Mouse (Mus musculus): ENCODE measurements at regions not wholly inside any gene's neighbourhood (a gene's known extent, or its start where the extent isn't known, plus 50 kb on each side); places are given as distances from the start of the nearest gene placed in this dataset.
A peak's percentile ranks its signal among the peaks of the same experiment; 100 is the strongest.

- Histone ChIP-seq H3K9ac (no peak overlapping the region), H3K4me1 (peaks cover 5% of the 10 kb centered on the region; the same call in 1 of the 2 replicates), H3K4me2 (replicated peaks) (no peak overlapping the region), H3K27me3 (no peaks in the 10 kb centered on the region), H3K4me3 (no peak overlapping the region), H3K36me3 (no peaks in the 10 kb centered on the region), H3K27ac (no peak overlapping the region), H3K9me3 (no peaks in the 10 kb centered on the region)
- 82% methylated on average over 17 of the region's 17 CpGs for WGBS
- no peak for ATAC-seq (ENCODE audit: insufficient number of reproducible peaks, insufficient read depth, low FRiP score, low TSS enrichment)
These were observed 58.4 kb upstream of the Pced1b start for GRCm38 (mm10) chr15:97188545-97188944.

GRCm38 (mm10) chr15:97187831-97188230 lies 59.1 kb upstream of the Pced1b start:
- Histone ChIP-seq H3K4me3 (no peak overlapping the region), H3K9me3 (no peaks in the 10 kb centered on the region), H3K9ac (no peak overlapping the region), H3K4me1 (peaks cover 5% of the 10 kb centered on the region; the same call in 1 of the 2 replicates), H3K27ac (no peak overlapping the region), H3K4me2 (replicated peaks) (no peak overlapping the region), H3K36me3 (no peaks in the 10 kb centered on the region), H3K27me3 (no peaks in the 10 kb centered on the region)
- WGBS, result 43% methylated on average over 3 of the region's 3 CpGs
- no peak for ATAC-seq (ENCODE audit: insufficient number of reproducible peaks, insufficient read depth, low FRiP score, low TSS enrichment)

- no peak overlapping the region for H3K4me3 ChIP-seq
- WGBS, result 66% methylated on average over 8 of the region's 8 CpGs
- H3K27me3 ChIP-seq, result no peaks in the 10 kb centered on the region
- no peak overlapping the region for H3K9ac ChIP-seq
- no peak for ATAC-seq (ENCODE audit: insufficient number of reproducible peaks, insufficient read depth, low FRiP score, low TSS enrichment)
- H3K36me3 ChIP-seq, result no peaks in the 10 kb centered on the region
- 0 out of 2 replicates have a peak overlapping the region, but pooled peaks have one; percentile 30 for H3K27ac ChIP-seq
- H3K4me1 ChIP-seq, result peaks cover 5% of the 10 kb centered on the region; the same call in 1 of the 2 replicates
- no peaks in the 10 kb centered on the region for H3K9me3 ChIP-seq
- no peak overlapping the region for H3K4me2 ChIP-seq (replicated peaks)
These were observed 60.9 kb upstream of the Pced1b start for GRCm38 (mm10) chr15:97186034-97186433.

- peak; percentile 43; the same call in 1 of the 2 replicates for ATAC-seq (ENCODE audit: insufficient number of reproducible peaks, insufficient read depth, low FRiP score, low TSS enrichment)
- Histone ChIP-seq H3K27ac (no peak overlapping the region), H3K9ac (no peak overlapping the region), H3K4me2 (replicated peaks) (no peak overlapping the region), H3K36me3 (no peaks in the 10 kb centered on the region), H3K9me3 (no peaks in the 10 kb centered on the region), H3K4me3 (no peak overlapping the region), H3K27me3 (no peaks in the 10 kb centered on the region), H3K4me1 (peaks cover 13% of the 10 kb centered on the region; the same call in 1 of the 2 replicates)
- 33% methylated on average over 9 of the region's 9 CpGs for WGBS
These were observed 64.3 kb upstream of the Pced1b start for GRCm38 (mm10) chr15:97182617-97183038.

GRCm38 (mm10) chr15:97180970-97181669 lies 65.8 kb upstream of the Pced1b start:
- H3K27ac ChIP-seq, result no peak overlapping the region
- no peak overlapping the region for H3K9ac ChIP-seq
- H3K4me2 ChIP-seq (replicated peaks), result no peak overlapping the region
- H3K36me3 ChIP-seq, result no peaks in the 10 kb centered on the region
- ATAC-seq (ENCODE audit: insufficient number of reproducible peaks, insufficient read depth, low FRiP score, low TSS enrichment), result no peak
- H3K4me1 ChIP-seq, result peaks cover 9% of the 10 kb centered on the region; the same call in 1 of the 2 replicates
- no peaks in the 10 kb centered on the region for H3K9me3 ChIP-seq
- no peak overlapping the region for H3K4me3 ChIP-seq
- no peaks in the 10 kb centered on the region for H3K27me3 ChIP-seq
- 59% methylated on average over 9 of the region's 9 CpGs for WGBS

- H3K4me2 ChIP-seq (replicated peaks), result no peak overlapping the region
- H3K9ac ChIP-seq, result no peak overlapping the region
- ATAC-seq (ENCODE audit: insufficient number of reproducible peaks, insufficient read depth, low FRiP score, low TSS enrichment), result no peak
- peaks cover 11% of the 10 kb centered on the region; the same call in 1 of the 2 replicates for H3K4me1 ChIP-seq
- no peaks in the 10 kb centered on the region for H3K27me3 ChIP-seq
- no peaks in the 10 kb centered on the region for H3K9me3 ChIP-seq
- 57% methylated on average over 3 of the region's 3 CpGs for WGBS
- H3K27ac ChIP-seq, result no peak overlapping the region; the same call in 1 of the 2 replicates
- H3K4me3 ChIP-seq, result no peak overlapping the region
- H3K36me3 ChIP-seq, result no peaks in the 10 kb centered on the region
These were observed 68.6 kb upstream of the Pced1b start for GRCm38 (mm10) chr15:97178286-97178685.

GRCm38 (mm10) chr15:97177806-97178205 lies 69.1 kb upstream of the Pced1b start:
- Histone ChIP-seq H3K9me3 (no peaks in the 10 kb centered on the region), H3K27me3 (no peaks in the 10 kb centered on the region), H3K27ac (peak overlapping the region; percentile 61; the same call in 1 of the 2 replicates), H3K36me3 (no peaks in the 10 kb centered on the region), H3K4me1 (peaks cover 11% of the 10 kb centered on the region; the same call in 1 of the 2 replicates), H3K4me2 (replicated peaks) (no peak overlapping the region), H3K4me3 (no peak overlapping the region), H3K9ac (no peak overlapping the region)
- WGBS, result 43% methylated on average over 4 of the region's 4 CpGs
- ATAC-seq (ENCODE audit: insufficient number of reproducible peaks, insufficient read depth, low FRiP score, low TSS enrichment), result no peak

GRCm38 (mm10) chr15:97174989-97175388 lies 71.9 kb upstream of the Pced1b start:
- Histone ChIP-seq H3K36me3 (no peaks in the 10 kb centered on the region), H3K4me1 (peaks cover 11% of the 10 kb centered on the region; the same call in 1 of the 2 replicates), H3K27ac (no peak overlapping the region), H3K4me2 (replicated peaks) (no peak overlapping the region), H3K9me3 (no peaks in the 10 kb centered on the region), H3K4me3 (no peak overlapping the region), H3K9ac (no peak overlapping the region), H3K27me3 (no peaks in the 10 kb centered on the region)
- 27% methylated on average over 5 of the region's 5 CpGs for WGBS
- no peak for ATAC-seq (ENCODE audit: insufficient number of reproducible peaks, insufficient read depth, low FRiP score, low TSS enrichment)

GRCm38 (mm10) chr15:97173233-97173632 lies 73.7 kb upstream of the Pced1b start:
- no peaks in the 10 kb centered on the region for H3K9me3 ChIP-seq
- peaks cover 4% of the 10 kb centered on the region; the same call in 1 of the 2 replicates for H3K4me1 ChIP-seq
- no peak overlapping the region for H3K9ac ChIP-seq
- H3K27ac ChIP-seq, result no peak overlapping the region
- H3K4me2 ChIP-seq (replicated peaks), result no peak overlapping the region
- no peak for ATAC-seq (ENCODE audit: insufficient number of reproducible peaks, insufficient read depth, low FRiP score, low TSS enrichment)
- 78% methylated on average over 17 of the region's 17 CpGs for WGBS
- H3K27me3 ChIP-seq, result no peaks in the 10 kb centered on the region
- H3K36me3 ChIP-seq, result no peaks in the 10 kb centered on the region
- H3K4me3 ChIP-seq, result no peak overlapping the region

GRCm38 (mm10) chr15:97170074-97170473 lies 76.8 kb upstream of the Pced1b start:
- Histone ChIP-seq H3K27me3 (no peaks in the 10 kb centered on the region), H3K27ac (no peak overlapping the region), H3K9ac (no peak overlapping the region), H3K4me2 (replicated peaks) (no peak overlapping the region), H3K4me1 (0 out of 2 replicates have a peak, but pooled peaks cover 3% of the 10 kb centered on the region), H3K4me3 (no peak overlapping the region), H3K36me3 (no peaks in the 10 kb centered on the region), H3K9me3 (no peaks in the 10 kb centered on the region)
- WGBS, result 76% methylated on average over 6 of the region's 6 CpGs
- ATAC-seq (ENCODE audit: insufficient number of reproducible peaks, insufficient read depth, low FRiP score, low TSS enrichment), result no peak

GRCm38 (mm10) chr15:97169381-97169780 lies 77.5 kb upstream of the Pced1b start:
- no peak overlapping the region for H3K4me3 ChIP-seq
- ATAC-seq (ENCODE audit: insufficient number of reproducible peaks, insufficient read depth, low FRiP score, low TSS enrichment), result no peak
- no peaks in the 10 kb centered on the region for H3K9me3 ChIP-seq
- no peaks in the 10 kb centered on the region for H3K27me3 ChIP-seq
- 82% methylated on average over 10 of the region's 10 CpGs for WGBS
- H3K4me2 ChIP-seq (replicated peaks), result no peak overlapping the region
- no peak overlapping the region for H3K27ac ChIP-seq
- no peak overlapping the region for H3K9ac ChIP-seq
- H3K36me3 ChIP-seq, result no peaks in the 10 kb centered on the region
- no peaks in the 10 kb centered on the region for H3K4me1 ChIP-seq

GRCm38 (mm10) chr15:97167116-97167515 lies 79.8 kb upstream of the Pced1b start:
- no peak overlapping the region for H3K4me3 ChIP-seq
- no peaks in the 10 kb centered on the region for H3K9me3 ChIP-seq
- H3K4me1 ChIP-seq, result no peaks in the 10 kb centered on the region
- H3K27me3 ChIP-seq, result no peaks in the 10 kb centered on the region
- no peak overlapping the region for H3K9ac ChIP-seq
- H3K27ac ChIP-seq, result no peak overlapping the region
- no peaks in the 10 kb centered on the region for H3K36me3 ChIP-seq
- no peak overlapping the region for H3K4me2 ChIP-seq (replicated peaks)
- 97% methylated on average over 7 of the region's 7 CpGs for WGBS
- ATAC-seq (ENCODE audit: insufficient number of reproducible peaks, insufficient read depth, low FRiP score, low TSS enrichment), result no peak
